Mouse (Mus musculus): Measurements from ENCODE around the gene BC030500. TPM values are rescaled to one million over a fixed set of nuclear protein-coding genes. Genes with fewer than 3 reads are reported as not detected.

BC030500 gene
- polyA plus RNA-seq (2015; fragmentation: Nextera tagmentation; extraction: Ambion mirVana), result not detected in 2 replicates

DNA sequence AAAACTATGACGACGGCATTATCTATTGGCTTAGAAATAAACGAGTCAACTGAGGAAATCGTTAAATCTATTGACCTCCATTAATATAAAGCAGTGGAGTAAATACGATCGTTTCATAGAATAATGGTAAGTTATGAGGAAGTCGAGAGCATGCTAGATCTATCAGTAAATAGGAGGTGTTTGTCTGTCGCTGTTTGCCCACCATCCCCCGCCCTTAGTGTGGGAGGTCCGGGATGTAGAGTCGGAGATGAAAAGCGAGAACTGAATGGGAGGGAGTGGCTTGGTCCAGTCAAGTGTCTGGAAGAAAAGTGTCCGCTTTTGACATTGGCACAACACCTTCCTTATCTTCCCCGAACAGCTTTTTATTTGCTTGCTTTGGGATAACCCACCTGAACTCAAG lies at the start of gene BC030500:
TSS of gene BC030500 (plus strand) at position 79 of the 400 bp plus-strand sequence.

DNA sequence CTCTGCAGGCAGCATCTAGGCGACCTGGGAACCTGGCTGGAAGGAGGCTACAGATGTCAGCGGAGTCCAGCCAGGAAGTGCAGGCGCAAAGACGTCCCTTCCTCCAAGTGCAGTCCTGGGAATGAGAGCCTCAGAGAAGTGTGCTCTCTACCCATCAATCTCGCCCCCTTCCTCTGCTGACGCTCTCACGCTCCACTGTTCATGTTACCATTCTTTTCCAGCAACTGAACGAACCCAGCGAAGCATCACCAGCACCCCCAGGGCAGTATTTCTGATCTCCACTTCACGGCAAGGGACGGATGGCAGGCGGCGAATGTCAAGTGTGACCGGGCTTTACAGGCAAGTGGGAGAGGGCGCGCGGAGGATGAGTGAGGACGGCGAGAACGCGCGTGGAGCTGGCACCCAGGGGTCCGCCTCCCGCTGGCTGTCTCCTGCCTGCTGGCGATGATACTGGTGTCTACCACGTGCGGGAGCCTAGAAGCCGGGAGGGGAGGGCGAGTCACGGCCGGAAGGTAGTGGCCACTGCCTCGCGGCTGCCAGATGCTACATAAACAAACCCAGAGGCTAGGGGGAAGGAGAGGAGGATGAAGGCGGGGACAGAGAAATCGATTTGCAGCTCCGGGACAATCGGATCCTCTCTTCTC lies 763 bp downstream of the BC030500 start, which contains the start of gene Galntl6:
TSS of gene Galntl6 (minus strand) at position 445 of the 644 bp plus-strand sequence.

Other genes with a start within 250 kb of the BC030500 start
- gene Galntl6, start 885 bp downstream of the BC030500 start, polyA plus RNA-seq (2015; fragmentation: Nextera tagmentation; extraction: Ambion mirVana), result not detected in 2 replicates

Data from spleen, postnatal 0 days (tissue).